Mouse (Mus musculus) small intestine, adult 2 months (tissue): ENCODE results near the gene Rassf3.

Experiments
- CTCF ChIP-seq: fragments of 200-500 bp; IDR thresholded peaks from 2 replicates; pipeline ENCODE4 v1.5.1; 2012; ENCODE audit warnings: low read depth, mild to moderate bottlenecking, control low read depth, inconsistent platforms, low read length, moderate library complexity, mixed read lengths; ENCODE audit not compliant: insufficient replicate concordance, insufficient read length; ENCODE audit errors: extremely low read depth
- POLR2A ChIP-seq: fragments of 200-500 bp; IDR thresholded peaks from 2 replicates; pipeline ENCODE4 v1.6.1; 2012; ENCODE audit warnings: low read depth, mild to moderate bottlenecking, control low read depth, inconsistent platforms, low read length, moderate library complexity

DNA sequence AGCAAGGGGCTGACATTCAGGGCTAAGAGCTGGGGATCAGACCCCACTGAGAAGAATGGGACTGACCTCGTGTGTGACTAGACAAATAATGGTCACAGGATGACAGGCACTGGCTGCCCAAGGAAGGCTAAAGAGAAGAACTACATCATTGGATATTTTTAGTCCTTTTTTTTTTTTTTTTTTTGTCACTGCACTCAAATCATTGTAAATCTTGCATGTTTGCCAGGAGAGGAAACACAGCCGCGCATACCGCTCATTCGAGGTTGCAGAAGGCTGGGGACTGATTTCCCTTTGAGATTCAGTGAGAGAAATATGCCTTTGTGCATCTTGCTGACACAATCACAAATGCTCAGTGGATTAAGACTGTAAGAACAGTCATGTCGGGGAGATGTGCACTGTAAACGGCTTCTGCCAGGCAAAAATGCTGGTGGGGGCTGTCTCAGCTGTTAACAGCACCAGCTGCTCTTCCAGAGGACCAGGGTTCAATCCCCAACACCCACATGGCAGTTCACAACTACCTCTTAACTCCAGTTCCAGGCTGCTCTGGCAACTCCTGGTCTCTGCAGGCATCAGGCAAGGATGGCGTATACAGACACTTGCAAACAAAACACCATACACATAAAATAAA, 4.5 kb downstream of the Rassf3 start:
- TF ChIP-seq CTCF (no peak), POLR2A (no peak)
